Mouse (Mus musculus): ENCODE results near the gene Tymp. TPM values are rescaled to one million over a fixed set of nuclear protein-coding genes. Genes with fewer than 3 reads are reported as not detected.
A peak's percentile ranks its signal among the peaks of the same experiment; 100 is the strongest.

Tymp gene
- polyA plus RNA-seq, 1 experiment from 2014 or later = 1.5 TPM

DNA sequence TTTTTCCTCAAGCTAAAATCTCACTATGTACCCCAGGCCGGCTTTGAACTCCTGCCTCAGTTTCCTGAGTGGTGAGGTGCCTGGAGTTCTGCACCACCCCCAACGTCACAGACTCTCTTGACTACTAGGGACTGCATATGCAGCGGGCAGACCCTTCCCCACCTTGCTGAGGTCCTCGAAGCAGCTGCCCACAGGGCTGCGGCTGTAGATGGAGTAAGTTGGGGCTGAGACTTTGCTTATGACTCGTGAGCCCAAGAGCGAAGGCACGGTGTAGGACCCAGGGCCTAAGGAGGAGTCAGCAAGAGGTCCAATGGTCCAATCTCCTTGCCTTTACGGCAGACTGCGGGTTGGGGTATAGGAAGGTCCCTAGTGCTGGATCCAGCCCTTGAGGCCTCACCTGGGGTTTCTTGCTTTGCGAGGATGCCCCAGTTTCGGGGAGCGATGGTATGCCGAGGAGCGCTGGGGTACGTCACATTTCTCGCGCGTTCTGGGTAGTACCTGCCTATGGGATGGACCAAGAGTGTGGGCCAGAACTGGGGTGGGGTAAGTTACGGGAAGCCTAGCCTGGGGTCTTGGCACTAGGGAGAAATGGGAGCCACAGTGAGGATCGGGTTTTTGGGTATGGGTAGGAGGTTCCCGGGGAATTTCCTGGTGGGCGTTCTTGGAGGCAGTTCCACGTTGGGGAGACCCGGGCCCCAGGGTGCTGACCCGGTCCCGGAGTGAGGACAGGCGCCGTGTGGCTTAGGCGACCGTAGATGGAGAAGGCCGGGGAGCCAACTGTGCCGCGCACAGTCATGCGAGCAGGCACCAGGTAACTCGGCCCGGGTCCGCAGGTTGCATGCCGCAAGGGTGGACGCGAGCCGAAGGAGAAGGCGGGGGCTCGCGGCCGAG is 1.3 kb upstream of the Tymp start:
- ATAC-seq (replicated peaks; ENCODE audit: insufficient number of reproducible peaks, low FRiP score, low TSS enrichment) = no peak
- no peaks in the 10 kb centered on the region for H3K36me3 ChIP-seq (ENCODE audit: control insufficient read depth, insufficient read depth, low read length)

DNA sequence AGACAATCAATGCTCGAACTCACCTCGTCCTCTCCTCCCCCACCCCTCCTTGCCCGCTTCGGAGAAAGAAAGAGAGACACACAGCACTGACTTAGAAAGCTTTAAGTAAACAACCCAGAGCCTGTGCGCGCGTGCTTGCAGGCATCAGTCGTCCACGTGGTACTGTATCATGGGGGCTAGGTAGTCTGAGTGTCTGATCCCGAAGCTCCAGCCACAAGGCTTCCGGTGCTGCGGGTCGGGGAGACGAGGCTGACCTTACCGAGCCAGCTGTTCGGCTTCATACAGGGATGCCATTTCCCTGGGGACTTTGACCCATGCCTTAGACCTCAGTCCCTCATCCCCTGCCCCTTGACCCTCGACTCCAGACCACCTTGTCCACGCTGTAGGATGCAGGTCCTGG is 523 bp upstream of the Tymp start:
- peaks cover 25% of the 10 kb centered on the region for H3K4me1 ChIP-seq (ENCODE audit: control insufficient read depth, insufficient read depth, low read length)
- no peak for ATAC-seq (replicated peaks; ENCODE audit: insufficient number of reproducible peaks, low FRiP score, low TSS enrichment)
- no peak overlapping the region for H3K27ac ChIP-seq (ENCODE audit: low read depth, low read length)
- no peaks in the 10 kb centered on the region for H3K9me3 ChIP-seq (replicated peaks; ENCODE audit: control insufficient read depth, low read length)
- 3% methylated on average over 18 of the region's 18 CpGs for WGBS (ENCODE audit: insufficient replicate concordance)
- peak overlapping the region; percentile 31 for H3K4me2 ChIP-seq
- no peaks in the 10 kb centered on the region for H3K36me3 ChIP-seq (ENCODE audit: control insufficient read depth, insufficient read depth, low read length)
- H3K27me3 ChIP-seq (ENCODE audit: control insufficient read depth, insufficient read depth, low read length) = peaks cover 46% of the 10 kb centered on the region
- H3K9ac ChIP-seq (ENCODE audit: low read depth, low read length) = no peak overlapping the region
- peak overlapping the region; percentile 14; the same call in 1 of the 2 replicates for H3K4me3 ChIP-seq (ENCODE audit: low read depth, low read length)

More for the DNA sequence above, 1.3 kb upstream of the Tymp start:
- H3K9me3 ChIP-seq (replicated peaks; ENCODE audit: control insufficient read depth, low read length) = no peaks in the 10 kb centered on the region
- peaks cover 46% of the 10 kb centered on the region for H3K27me3 ChIP-seq (ENCODE audit: control insufficient read depth, insufficient read depth, low read length)
- H3K4me3 ChIP-seq (ENCODE audit: low read depth, low read length) = peak overlapping the region; percentile 48
- H3K27ac ChIP-seq (ENCODE audit: low read depth, low read length) = no peak overlapping the region
- H3K4me2 ChIP-seq = peak overlapping the region; percentile 75
- peak overlapping the region; percentile 54 for H3K9ac ChIP-seq (ENCODE audit: low read depth, low read length)
- peaks cover 20% of the 10 kb centered on the region for H3K4me1 ChIP-seq (ENCODE audit: control insufficient read depth, insufficient read depth, low read length)
- WGBS (ENCODE audit: insufficient replicate concordance) = 14% methylated on average over 46 of the region's 46 CpGs

DNA sequence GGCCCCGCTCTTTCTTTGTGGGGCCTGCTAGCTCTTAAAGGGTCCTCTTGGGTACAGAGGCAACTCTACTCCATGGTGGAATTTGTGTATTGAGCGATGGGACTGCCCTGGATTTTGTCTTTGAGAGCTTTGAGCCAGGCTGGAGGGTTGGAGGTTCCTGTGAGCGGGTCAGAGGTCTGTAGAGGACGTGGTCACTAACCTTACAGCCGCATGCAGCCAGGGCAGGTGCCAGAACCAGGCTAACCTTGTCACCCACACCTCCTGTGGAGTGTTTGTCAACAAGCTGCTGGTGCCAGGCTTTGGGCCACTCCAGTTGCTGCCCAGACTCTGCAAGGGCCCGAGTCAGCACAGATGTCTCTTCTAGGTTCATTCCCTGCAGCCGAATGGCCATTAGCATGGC is 799 bp downstream of the Tymp start:
- H3K27ac ChIP-seq (ENCODE audit: low read depth, low read length) = no peak overlapping the region
- no peak for ATAC-seq (replicated peaks; ENCODE audit: insufficient number of reproducible peaks, low FRiP score, low TSS enrichment)
- WGBS (ENCODE audit: insufficient replicate concordance) = 72% methylated on average over 7 of the region's 7 CpGs
- peaks cover 13% of the 10 kb centered on the region for H3K36me3 ChIP-seq (ENCODE audit: control insufficient read depth, insufficient read depth, low read length)
- H3K9me3 ChIP-seq (replicated peaks; ENCODE audit: control insufficient read depth, low read length) = no peaks in the 10 kb centered on the region
- H3K9ac ChIP-seq (ENCODE audit: low read depth, low read length) = no peak overlapping the region
- peaks cover 43% of the 10 kb centered on the region for H3K27me3 ChIP-seq (ENCODE audit: control insufficient read depth, insufficient read depth, low read length)
- H3K4me1 ChIP-seq (ENCODE audit: control insufficient read depth, insufficient read depth, low read length) = peaks cover 25% of the 10 kb centered on the region
- no peak overlapping the region for H3K4me3 ChIP-seq (ENCODE audit: low read depth, low read length)
- H3K4me2 ChIP-seq = no peak overlapping the region

DNA sequence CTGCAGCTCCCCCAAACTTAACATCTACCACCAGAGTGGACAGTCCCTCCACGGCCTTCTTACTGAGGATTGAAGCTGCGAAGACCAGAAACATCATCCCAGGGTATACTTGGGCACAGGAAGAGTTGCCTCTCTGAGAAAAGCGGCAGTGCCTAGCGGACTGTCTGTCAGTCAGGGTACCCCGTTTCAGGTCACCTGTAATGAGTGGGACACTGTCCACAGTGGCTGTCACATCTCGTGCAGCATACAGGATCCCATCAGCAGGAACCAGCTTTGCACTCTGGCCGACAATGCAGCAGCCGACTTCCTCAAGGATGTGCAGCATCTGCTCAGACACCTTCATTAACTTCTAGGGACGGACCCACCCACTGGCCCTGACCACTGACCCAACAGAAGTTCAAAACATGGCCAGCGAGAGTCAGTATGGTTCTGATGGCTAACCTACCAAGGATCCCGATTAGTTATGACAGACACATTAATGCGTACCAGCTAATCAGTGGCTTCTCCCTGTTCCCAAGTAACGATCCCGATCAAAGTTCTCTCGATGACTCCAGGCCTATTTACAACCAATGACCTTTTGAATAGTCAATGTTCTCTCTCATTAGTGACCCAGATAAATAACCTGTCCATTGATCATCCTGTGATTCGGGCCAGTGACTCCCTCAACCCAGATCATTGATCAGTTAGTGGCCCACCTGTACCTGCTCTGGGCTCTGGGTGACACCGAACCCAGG is 1.9 kb downstream of the Tymp start:
- H3K9ac ChIP-seq (ENCODE audit: low read depth, low read length) = no peak overlapping the region
- H3K4me1 ChIP-seq (ENCODE audit: control insufficient read depth, insufficient read depth, low read length) = peaks cover 25% of the 10 kb centered on the region
- no peak for ATAC-seq (replicated peaks; ENCODE audit: insufficient number of reproducible peaks, low FRiP score, low TSS enrichment)
- no peak overlapping the region; the same call in 1 of the 2 replicates for H3K4me2 ChIP-seq
- H3K36me3 ChIP-seq (ENCODE audit: control insufficient read depth, insufficient read depth, low read length) = peaks cover 20% of the 10 kb centered on the region
- H3K4me3 ChIP-seq (ENCODE audit: low read depth, low read length) = no peak overlapping the region
- H3K9me3 ChIP-seq (replicated peaks; ENCODE audit: control insufficient read depth, low read length) = no peaks in the 10 kb centered on the region
- H3K27me3 ChIP-seq (ENCODE audit: control insufficient read depth, insufficient read depth, low read length) = peaks cover 39% of the 10 kb centered on the region
- 92% methylated on average over 17 of the region's 17 CpGs for WGBS (ENCODE audit: insufficient replicate concordance)
- H3K27ac ChIP-seq (ENCODE audit: low read depth, low read length) = no peak overlapping the region

DNA sequence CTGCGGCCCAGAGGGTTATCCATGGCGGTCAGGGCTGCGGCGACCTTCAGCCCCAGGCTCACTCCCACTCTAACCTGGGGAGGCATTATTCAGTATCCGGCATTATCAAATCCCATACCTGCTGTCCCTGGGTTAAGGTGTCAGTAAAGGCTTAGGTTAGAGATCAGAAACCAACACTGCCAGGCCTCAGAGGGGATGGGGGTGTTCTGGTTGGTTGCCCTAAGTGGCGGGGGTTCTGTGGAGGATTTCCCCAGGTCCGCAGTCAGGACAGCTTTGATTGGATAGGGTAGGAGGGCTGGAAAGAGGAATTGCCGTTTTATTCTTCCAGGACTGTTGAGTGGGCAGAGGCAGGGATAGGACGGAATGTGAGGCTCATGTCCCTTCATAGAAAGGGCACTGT is 2.5 kb downstream of the Tymp start:
- 51% methylated on average over 9 of the region's 9 CpGs for WGBS (ENCODE audit: insufficient replicate concordance)

DNA sequence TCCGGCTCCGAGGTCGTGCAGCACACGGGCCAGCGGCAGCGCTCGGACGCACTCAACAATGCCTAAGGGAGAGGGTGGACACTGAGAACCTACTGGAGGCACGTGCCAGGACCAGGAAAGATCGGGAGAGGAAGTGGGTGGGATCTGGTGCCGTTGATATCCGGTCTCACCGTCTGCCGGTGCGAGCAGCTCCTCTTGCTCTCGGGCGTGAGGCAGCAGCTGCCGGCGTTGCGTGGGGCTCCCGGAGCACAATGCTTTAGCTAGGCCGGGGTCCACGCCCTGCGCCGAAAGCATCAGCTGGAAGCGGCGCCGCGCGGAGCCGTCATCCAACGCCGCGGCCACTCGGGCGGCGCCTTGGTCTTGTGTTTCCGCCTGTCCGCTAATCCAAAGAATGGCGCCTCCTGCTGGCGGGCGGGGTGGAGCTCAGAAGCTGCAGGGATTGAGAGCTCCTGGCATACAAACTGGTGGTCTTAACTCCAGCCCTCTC is 3.0 kb downstream of the Tymp start, which contains the start of gene Sco2:
Gene Sco2 (minus strand): TSS at position 85 of the 487 bp plus-strand sequence.
- Histone ChIP-seq H3K9ac (ENCODE audit: low read depth, low read length) (peak within 1 kb of the TSS; percentile 79), H3K27ac (ENCODE audit: low read depth, low read length) (peak within 1 kb of the TSS; percentile 94), H3K4me1 (ENCODE audit: control insufficient read depth, insufficient read depth, low read length) (peaks cover 17% of the 10 kb centered on the region), H3K4me3 (ENCODE audit: low read depth, low read length) (peak within 1 kb of the TSS; percentile 72), H3K9me3 (replicated peaks; ENCODE audit: control insufficient read depth, low read length) (no peaks in the 10 kb centered on the region), H3K27me3 (ENCODE audit: control insufficient read depth, insufficient read depth, low read length) (peaks cover 29% of the 10 kb centered on the region), H3K4me2 (peak within 1 kb of the TSS; percentile 82), H3K36me3 (ENCODE audit: control insufficient read depth, insufficient read depth, low read length) (peaks cover 28% of the 10 kb centered on the region)
- ATAC-seq (replicated peaks; ENCODE audit: insufficient number of reproducible peaks, low FRiP score, low TSS enrichment) = peak; percentile 79
- under 1% methylated on average over 42 of the region's 42 CpGs for WGBS (ENCODE audit: insufficient replicate concordance)

More for the DNA sequence above, 2.5 kb downstream of the Tymp start:
- Histone ChIP-seq H3K9me3 (replicated peaks; ENCODE audit: control insufficient read depth, low read length) (no peaks in the 10 kb centered on the region), H3K4me2 (peak overlapping the region; percentile 82), H3K27me3 (ENCODE audit: control insufficient read depth, insufficient read depth, low read length) (peaks cover 34% of the 10 kb centered on the region), H3K9ac (ENCODE audit: low read depth, low read length) (peak overlapping the region; percentile 79), H3K4me1 (ENCODE audit: control insufficient read depth, insufficient read depth, low read length) (peaks cover 23% of the 10 kb centered on the region), H3K36me3 (ENCODE audit: control insufficient read depth, insufficient read depth, low read length) (peaks cover 26% of the 10 kb centered on the region), H3K27ac (ENCODE audit: low read depth, low read length) (peak overlapping the region; percentile 94), H3K4me3 (ENCODE audit: low read depth, low read length) (peak overlapping the region; percentile 72)
- 0 out of 2 replicates have a peak, but pooled peaks have one; percentile 1 for ATAC-seq (replicated peaks; ENCODE audit: insufficient number of reproducible peaks, low FRiP score, low TSS enrichment)

DNA sequence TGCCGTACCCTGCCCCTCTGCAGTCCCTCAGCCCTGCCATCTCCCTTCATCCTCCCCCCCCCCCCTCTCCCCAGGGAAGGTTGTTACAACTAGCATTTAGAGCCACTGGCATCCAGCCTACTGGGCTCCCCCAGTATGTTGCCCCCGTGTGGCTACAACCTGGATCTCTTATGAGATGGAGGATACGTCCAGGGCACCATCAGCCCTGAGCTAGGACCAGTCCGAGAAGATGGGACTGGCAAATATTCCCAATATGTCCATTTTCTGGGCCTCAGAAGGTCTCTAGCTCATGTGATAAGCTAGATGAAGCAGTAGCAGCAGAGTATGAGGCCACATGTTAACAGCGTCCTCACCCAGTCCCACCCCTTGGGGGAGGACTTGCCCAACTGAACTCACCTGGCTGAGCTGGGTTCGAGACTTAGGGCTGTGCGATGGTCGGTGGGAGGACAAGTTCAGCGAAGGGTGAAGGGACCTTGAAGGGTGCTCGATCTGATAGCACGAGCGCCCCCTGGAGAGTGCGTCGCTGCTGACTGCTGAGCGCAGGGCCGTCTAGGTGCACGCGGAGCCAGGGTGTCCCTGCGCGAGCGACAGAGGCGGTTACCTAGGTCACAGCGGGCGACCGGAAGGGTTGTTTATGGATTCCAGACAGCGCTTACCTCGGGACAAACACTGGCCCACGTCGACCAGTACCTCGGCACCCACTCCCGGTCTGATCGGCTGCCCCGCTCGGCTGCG is 3.6 kb downstream of the Tymp start:
- Histone ChIP-seq H3K27ac (ENCODE audit: low read depth, low read length) (peak overlapping the region; percentile 94), H3K36me3 (ENCODE audit: control insufficient read depth, insufficient read depth, low read length) (peaks cover 33% of the 10 kb centered on the region), H3K4me1 (ENCODE audit: control insufficient read depth, insufficient read depth, low read length) (peaks cover 11% of the 10 kb centered on the region), H3K9ac (ENCODE audit: low read depth, low read length) (peak overlapping the region; percentile 79), H3K9me3 (replicated peaks; ENCODE audit: control insufficient read depth, low read length) (no peaks in the 10 kb centered on the region), H3K4me2 (peak overlapping the region; percentile 82), H3K27me3 (ENCODE audit: control insufficient read depth, insufficient read depth, low read length) (peaks cover 23% of the 10 kb centered on the region), H3K4me3 (ENCODE audit: low read depth, low read length) (peak overlapping the region; percentile 72)
- WGBS (ENCODE audit: insufficient replicate concordance) = 2% methylated on average over 35 of the region's 35 CpGs
- ATAC-seq (replicated peaks; ENCODE audit: insufficient number of reproducible peaks, low FRiP score, low TSS enrichment) = peak; percentile 71

DNA sequence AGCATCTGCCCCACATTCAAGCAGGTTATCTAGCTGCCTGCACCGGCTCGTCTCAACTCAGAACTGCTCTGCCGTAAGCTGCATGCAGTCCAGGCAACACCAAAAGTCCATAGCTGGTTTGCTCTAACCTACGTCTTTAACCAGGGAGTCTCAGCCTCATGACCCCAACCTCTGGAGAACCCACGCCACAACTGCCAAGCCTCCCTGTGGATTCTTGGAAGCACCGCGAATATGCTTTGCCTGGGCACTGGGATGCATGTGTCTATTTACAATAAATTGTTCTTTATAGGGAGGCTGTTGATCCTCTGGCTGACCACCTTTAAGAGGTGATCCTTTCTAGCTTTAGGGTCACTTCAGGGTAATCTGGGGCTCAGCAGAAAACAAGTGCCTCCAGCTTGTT is 4.3 kb downstream of the Tymp start:
- peak overlapping the region; percentile 72 for H3K4me3 ChIP-seq (ENCODE audit: low read depth, low read length)
- peaks cover 10% of the 10 kb centered on the region for H3K4me1 ChIP-seq (ENCODE audit: control insufficient read depth, insufficient read depth, low read length)
- peak overlapping the region; percentile 79; the same call in 1 of the 2 replicates for H3K9ac ChIP-seq (ENCODE audit: low read depth, low read length)
- peaks cover 16% of the 10 kb centered on the region for H3K27me3 ChIP-seq (ENCODE audit: control insufficient read depth, insufficient read depth, low read length)
- peak overlapping the region; percentile 82 for H3K4me2 ChIP-seq
- H3K9me3 ChIP-seq (replicated peaks; ENCODE audit: control insufficient read depth, low read length) = no peaks in the 10 kb centered on the region
- H3K36me3 ChIP-seq (ENCODE audit: control insufficient read depth, insufficient read depth, low read length) = peaks cover 40% of the 10 kb centered on the region
- H3K27ac ChIP-seq (ENCODE audit: low read depth, low read length) = peak overlapping the region; percentile 94; the same call in 1 of the 2 replicates
- 80% methylated on average over 7 of the region's 7 CpGs for WGBS (ENCODE audit: insufficient replicate concordance)
- no peak for ATAC-seq (replicated peaks; ENCODE audit: insufficient number of reproducible peaks, low FRiP score, low TSS enrichment)
